Mouse (Mus musculus) kidney, postnatal 36 days (tissue): Measurements from ENCODE around the gene Lzts3.

ENCODE experiments used
- DNase-seq, 2 experiments: peaks; one replicate each; pipeline ENCODE4 v3.0.0; 2021 to 2022; ENCODE audit warnings: mixed read lengths in 2 of 2

Lzts3 gene

GRCm38 (mm10) chr2:130634739-130635411 is 7.7 kb downstream of the Lzts3 start:
- peak in 1 of 2 experiments; percentile 38 for DNase-seq

- peak in 1 of 2 experiments; percentile 30 for DNase-seq
Measured at GRCm38 (mm10) chr2:130634006-130634738, 8.4 kb downstream of the Lzts3 start.

GRCm38 (mm10) chr2:130632887-130633675 is 9.5 kb downstream of the Lzts3 start:
- peak in 1 of 2 experiments; percentile 43 for DNase-seq

DNA sequence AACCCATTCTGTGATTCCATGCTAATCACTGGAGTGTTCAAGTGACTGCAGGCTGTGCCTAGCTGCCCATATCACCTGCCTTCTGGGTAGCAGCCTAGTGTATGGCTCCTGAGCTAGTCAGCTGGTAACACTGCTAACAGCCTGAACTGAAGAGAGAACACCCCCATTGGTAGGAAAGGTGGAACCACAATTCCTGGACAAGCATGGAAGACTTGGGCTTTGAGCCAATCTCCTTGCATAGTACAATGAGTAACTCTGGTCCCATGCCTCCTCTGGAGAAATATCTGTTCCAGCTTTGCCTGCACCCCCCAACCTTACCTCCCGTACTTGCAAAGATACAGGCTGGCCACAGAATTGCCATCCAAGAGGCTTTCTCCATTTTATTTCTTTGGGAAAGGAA is 10.2 kb downstream of the Lzts3 start:
- DNase-seq = peak; percentile 76 to 81

DNA sequence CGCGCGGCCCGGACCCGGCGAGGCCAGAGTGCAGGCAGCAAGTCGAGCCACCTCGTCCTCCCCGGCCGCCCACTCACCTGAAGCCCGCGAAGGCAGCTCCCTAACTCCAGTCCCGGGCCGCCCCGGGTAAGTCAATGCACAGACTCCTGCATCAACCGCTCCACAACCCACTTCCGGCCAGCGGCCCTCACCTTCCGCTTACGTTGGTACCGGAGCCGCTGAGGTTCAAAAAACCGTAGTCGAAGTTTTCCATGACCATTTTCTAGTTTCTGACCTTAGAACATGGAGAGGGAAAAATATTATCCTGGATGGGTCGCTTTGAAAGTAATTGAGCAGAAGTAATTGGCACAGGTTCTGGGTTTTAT is 12.8 kb downstream of the Lzts3 start, which contains the start of the genes Fastkd5 and Ubox5:
Gene Fastkd5 (minus strand): TSS at position 189 of the 365 bp plus-strand sequence.
Gene Ubox5 (minus strand): TSS at position 200 of the 365 bp plus-strand sequence.
- peak; percentile 93 to 97 for DNase-seq

- no peak for DNase-seq
Measured at GRCm38 (mm10) chr2:130629080-130629838, 13.3 kb downstream of the Lzts3 start.

DNA sequence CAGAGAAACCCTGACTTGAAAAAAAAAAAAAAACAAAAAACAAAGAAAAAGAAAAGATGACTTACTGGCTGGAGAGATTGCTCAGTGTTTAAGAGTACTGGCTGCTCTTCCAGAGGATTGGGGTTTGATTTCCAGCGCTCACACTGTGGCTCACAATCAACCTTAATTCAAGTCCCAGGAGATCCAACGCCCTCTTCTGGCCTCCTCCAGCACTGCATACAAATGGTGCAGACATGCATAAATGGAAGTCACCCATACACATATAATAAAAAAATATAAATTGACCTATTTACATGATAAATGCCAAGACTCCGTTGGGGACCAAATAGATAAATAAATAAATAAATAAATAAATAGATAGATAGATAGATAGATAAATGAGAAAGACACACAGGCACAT is 14.2 kb downstream of the Lzts3 start:
- peak in 1 of 2 experiments; percentile 38 for DNase-seq

DNA sequence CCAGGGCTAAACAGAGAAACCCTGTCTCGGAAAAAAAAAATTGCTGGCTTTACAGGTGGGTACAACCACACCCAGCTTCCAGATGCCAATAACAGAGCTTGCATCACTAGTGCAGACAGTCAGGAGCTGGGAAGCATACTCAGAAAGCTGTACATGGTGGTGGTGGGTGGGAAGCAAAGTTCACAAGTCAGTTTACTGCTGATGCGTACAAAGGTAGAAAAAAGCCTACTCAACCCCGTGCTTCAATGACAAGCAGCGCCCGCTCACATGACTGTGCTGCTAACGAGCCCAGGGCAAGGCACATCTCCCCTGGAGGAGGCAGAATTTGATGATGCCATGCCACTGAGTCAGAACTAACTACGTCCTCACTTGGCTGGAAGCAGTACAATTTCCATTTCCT is 23.6 kb downstream of the Lzts3 start:
- peak; percentile 62 to 65 for DNase-seq

- DNase-seq = peak in 1 of 2 experiments; percentile 76
Measured at GRCm38 (mm10) chr2:130613091-130613490, 29.5 kb downstream of the Lzts3 start.

DNA sequence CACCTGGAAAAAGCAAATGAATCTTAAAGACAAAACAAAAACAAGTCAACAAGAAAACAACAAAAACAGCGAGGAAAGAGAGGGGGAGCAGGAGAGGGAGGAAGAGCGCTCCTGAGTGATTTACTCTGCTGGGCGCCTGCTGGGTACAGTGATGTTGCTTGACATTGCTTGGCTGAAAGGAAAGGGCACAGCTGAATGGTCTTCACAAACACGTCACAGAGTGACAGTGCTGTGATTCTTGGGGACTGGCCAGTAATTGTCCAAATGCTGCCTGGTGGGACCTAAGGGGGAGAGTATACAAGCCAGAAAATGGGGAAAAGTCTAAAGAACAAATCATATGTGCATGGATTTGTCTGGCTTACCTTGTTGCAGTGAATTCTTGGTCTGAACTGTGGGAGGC is 40.4 kb downstream of the Lzts3 start:
- DNase-seq = no peak

GRCm38 (mm10) chr2:130598399-130598798 is 44.2 kb downstream of the Lzts3 start:
- no peak for DNase-seq

GRCm38 (mm10) chr2:130597601-130598010 is 45.0 kb downstream of the Lzts3 start:
- DNase-seq = peak; percentile 39 to 48

- no peak for DNase-seq
Measured at GRCm38 (mm10) chr2:130595596-130595995, 47.0 kb downstream of the Lzts3 start.

GRCm38 (mm10) chr2:130591016-130591415 is 51.6 kb downstream of the Lzts3 start:
- DNase-seq = no peak

GRCm38 (mm10) chr2:130589761-130590160 is 52.8 kb downstream of the Lzts3 start:
- no peak for DNase-seq

GRCm38 (mm10) chr2:130589157-130589556 is 53.4 kb downstream of the Lzts3 start:
- DNase-seq = no peak

GRCm38 (mm10) chr2:130588373-130588772 is 54.2 kb downstream of the Lzts3 start:
- no peak for DNase-seq

DNA sequence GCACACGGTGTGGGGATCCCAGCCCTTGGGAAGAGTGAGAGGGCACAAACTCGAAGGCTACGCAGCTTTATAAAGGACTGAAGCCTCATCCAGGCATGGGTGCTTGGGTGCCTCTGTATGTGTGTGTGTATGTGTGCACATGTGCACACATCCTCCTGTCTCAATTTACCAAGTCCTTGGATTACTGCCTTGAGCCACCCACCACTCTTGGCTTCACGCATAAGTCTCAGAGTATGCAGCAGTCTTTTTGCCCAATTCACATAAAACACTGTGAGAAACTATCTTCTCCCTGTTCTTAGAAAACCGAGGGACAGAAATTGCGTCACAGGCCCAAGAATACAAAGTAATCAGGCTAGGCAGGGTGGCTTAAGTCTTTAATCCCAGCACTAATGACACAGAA is 56.6 kb downstream of the Lzts3 start:
- DNase-seq = no peak

DNA sequence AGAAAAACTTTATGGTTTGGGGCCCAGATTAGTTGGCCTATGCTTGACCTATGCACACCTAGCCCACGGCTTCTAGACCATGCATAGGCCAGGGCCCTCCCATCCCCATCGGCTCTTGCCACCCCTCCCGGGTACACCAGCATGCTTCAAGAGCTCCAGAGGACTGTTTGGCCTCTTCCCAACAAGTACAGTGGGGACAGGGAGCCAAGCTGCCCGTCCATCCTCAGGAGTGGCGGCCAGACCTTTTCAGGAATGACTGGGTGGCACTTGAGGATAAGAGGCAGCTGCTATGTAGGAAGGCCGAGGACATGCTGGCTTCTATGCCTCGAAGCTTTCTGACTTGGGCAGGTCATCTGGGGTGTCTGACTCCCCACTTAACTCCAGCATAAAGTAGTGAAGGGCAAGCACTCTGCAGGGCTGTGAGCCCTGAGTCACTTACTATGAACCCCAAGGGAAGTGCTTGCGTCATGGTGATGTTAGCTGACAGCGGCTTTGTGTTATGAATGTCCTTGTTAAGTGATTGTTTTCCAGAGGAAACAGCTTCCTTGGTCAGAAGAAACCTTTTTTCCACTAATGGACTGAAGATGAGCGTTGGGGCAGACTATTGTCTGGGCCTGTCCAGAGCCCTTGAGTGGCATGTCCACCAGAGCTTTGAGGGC is 58.6 kb downstream of the Lzts3 start:
- no peak for DNase-seq
